Mouse (Mus musculus) G1E (cell line): ENCODE results near the gene Trpm8.

Source experiments
- CTCF ChIP-seq: IDR thresholded peaks from 2 replicates; pipeline ENCODE4 v1.5.1; 2012; ENCODE audit warnings: low read depth, low read length, inconsistent platforms, mixed read lengths
- POLR2AphosphoS5 ChIP-seq: IDR thresholded peaks from 2 replicates; pipeline ENCODE4 v1.6.1; 2012; ENCODE audit warnings: low read depth, low read length, inconsistent platforms; ENCODE audit not compliant: insufficient replicate concordance
- TAL1 ChIP-seq: conservative IDR thresholded peaks from 2 replicates; pipeline ENCODE4 v1.6.1; 2012; ENCODE audit warnings: low read depth, low read length, inconsistent platforms, mixed read lengths

DNA sequence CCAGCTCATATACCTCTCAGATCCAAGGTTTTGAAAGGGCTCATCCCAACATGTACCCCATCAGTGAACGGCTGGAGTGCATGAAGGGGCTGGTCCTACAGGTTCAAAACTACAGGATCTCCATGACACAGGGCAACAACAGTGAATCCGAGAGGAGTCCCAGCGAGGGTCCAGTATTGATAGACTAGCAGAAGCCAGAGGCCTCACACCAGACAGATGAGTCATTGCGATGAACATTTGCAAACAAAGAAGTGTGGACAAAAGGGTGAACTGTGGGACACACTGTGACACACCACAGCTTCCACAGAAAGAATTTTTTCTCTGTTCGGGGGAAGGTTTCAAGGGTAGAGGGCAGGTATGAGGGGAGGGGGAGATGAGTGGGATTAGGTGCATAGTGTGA is 115.9 kb downstream of the Trpm8 start:
- TF ChIP-seq POLR2AphosphoS5 (no peak), TAL1 (no peak), CTCF (no peak)
